Mouse (Mus musculus) bone marrow macrophage, adult 2 months (primary cell): ENCODE measurements around the gene Vat1l.

ENCODE experiments used
- CTCF ChIP-seq: IDR thresholded peaks from 2 replicates; pipeline ENCODE4 v1.5.1; 2012; ENCODE audit warnings: low read depth, mild to moderate bottlenecking, low read length, moderate library complexity
- POLR2A ChIP-seq: IDR thresholded peaks from 2 replicates; pipeline ENCODE4 v1.6.1; 2012; ENCODE audit warnings: mild to moderate bottlenecking, low read depth, low read length, borderline replicate concordance

GRCm38 (mm10) chr8:114363656-114364055 is 158.2 kb downstream of the Vat1l start:
- TF ChIP-seq CTCF, result no peak
- no peak for TF ChIP-seq POLR2A
